Mouse (Mus musculus) stomach, embryonic 15.5 days (tissue): ENCODE results near the gene Tnfrsf25. TPM values are rescaled to one million over a fixed set of nuclear protein-coding genes. Genes with fewer than 3 reads are reported as not detected.
A peak's percentile ranks its signal among the peaks of the same experiment; 100 is the strongest.

Source experiments
- ATAC-seq: fragments of 200-750 bp; cut with Nextera tagmentation; 2 replicates; pipeline ENCODE4 v1.8.0; 2017; ENCODE audit warnings: low read depth, moderate number of reproducible peaks, moderate TSS enrichment; ENCODE audit not compliant: insufficient read depth, low FRiP score
- H3K27ac ChIP-seq: fragments of 300-500 bp; sonication (generic); 2 replicates; pipeline ENCODE4 v1.5.1; 2015; ENCODE audit warnings: mild to moderate bottlenecking, inconsistent platforms
- H3K27me3 ChIP-seq: fragments of 300-500 bp; sonication (generic); replicated peaks from 2 replicates; pipeline ENCODE4 v1.6.1; 2015; ENCODE audit warnings: inconsistent platforms
- H3K36me3 ChIP-seq: fragments of 300-500 bp; sonication (generic); 2 replicates; pipeline ENCODE4 v1.6.1; 2015; ENCODE audit warnings: inconsistent platforms
- H3K4me1 ChIP-seq: fragments of 300-500 bp; sonication (generic); 2 replicates; pipeline ENCODE4 v1.6.1; 2015; ENCODE audit warnings: inconsistent platforms
- H3K4me2 ChIP-seq: fragments of 300-500 bp; sonication (generic); 2 replicates; pipeline ENCODE4 v1.6.1; 2015; ENCODE audit warnings: mild to moderate bottlenecking, inconsistent platforms
- H3K4me3 ChIP-seq: fragments of 300-500 bp; sonication (generic); replicated peaks from 2 replicates; pipeline ENCODE4 v1.5.1; 2015; ENCODE audit warnings: inconsistent platforms
- H3K9ac ChIP-seq: fragments of 300-500 bp; sonication (generic); 2 replicates; pipeline ENCODE4 v1.6.1; 2015; ENCODE audit warnings: inconsistent platforms
- H3K9me3 ChIP-seq: fragments of 300-500 bp; sonication (generic); 2 replicates; pipeline ENCODE4 v1.6.1; 2016; ENCODE audit warnings: inconsistent platforms
- WGBS: fragments of 180-500 bp; shearing (Covaris S2); methylation state at CpG from one replicate; pipeline ENCODE4 v1.1.7; 2015; 5-methylcytosine and 5-hydroxymethylcytosine counted together
- polyA plus RNA-seq: library from polyadenylated mRNA; unstranded; fragments of >200 nt; fragmentation: Nextera tagmentation; extraction: Ambion mirVana; gene quantifications from 2 replicates; pipeline ENCODE4 v1.2.1, GENCODE M21; 2015

Gene Tnfrsf25
- polyA plus RNA-seq, 1 experiment from 2014 or later, result 1.4 TPM

DNA sequence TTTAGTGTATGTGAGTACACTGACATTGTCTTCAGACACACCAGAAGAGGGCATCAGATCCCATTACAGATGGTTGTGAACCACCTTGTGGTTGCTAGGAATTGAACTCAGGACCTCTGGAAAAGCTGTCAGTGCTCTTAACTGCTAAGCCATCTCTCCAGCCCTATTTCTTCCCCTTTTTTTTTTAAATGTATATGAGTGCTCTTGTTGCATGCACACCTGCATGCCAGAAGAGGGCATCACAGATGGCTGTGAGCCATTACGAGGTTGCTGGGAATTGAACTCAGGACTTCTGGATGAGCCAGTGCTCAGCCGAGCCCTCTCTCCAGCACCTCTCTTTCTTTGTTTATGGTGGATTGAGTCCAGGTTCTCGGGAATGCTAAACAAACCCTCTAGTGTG lies 6.2 kb upstream of the Tnfrsf25 start:
- no peak for ATAC-seq
- Histone ChIP-seq H3K9me3 (no peaks in the 10 kb centered on the region), H3K36me3 (peaks cover 26% of the 10 kb centered on the region; the same call in 1 of the 2 replicates), H3K4me1 (peaks cover 16% of the 10 kb centered on the region), H3K4me3 (no peak overlapping the region), H3K27ac (no peak overlapping the region), H3K27me3 (no peaks in the 10 kb centered on the region; the same call in 1 of the 2 replicates), H3K9ac (no peak overlapping the region), H3K4me2 (no peak overlapping the region)
- WGBS, result 71% methylated on average over 3 of the region's 3 CpGs

DNA sequence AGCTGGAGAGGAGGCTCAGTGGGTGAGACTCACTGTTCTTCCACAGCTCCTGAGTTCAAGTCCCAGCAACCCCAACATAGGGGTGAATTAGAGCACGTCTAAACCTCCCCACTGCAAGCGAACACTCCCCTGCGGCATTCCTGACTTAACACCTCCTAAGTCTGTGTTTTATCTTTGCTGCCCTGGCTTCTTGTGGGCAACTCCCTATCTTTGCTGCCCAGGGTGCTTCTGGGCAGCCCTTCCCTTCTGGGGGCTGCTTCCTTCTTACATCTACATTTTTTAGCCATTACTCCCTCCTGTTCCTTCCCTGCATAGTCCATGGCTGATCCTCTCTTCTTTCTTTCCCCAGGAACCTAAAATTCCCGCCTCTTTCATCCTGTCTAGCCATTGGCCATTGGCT lies 5.0 kb upstream of the Tnfrsf25 start:
- H3K9me3 ChIP-seq, result no peaks in the 10 kb centered on the region
- H3K4me3 ChIP-seq, result no peak overlapping the region
- H3K4me1 ChIP-seq, result peaks cover 26% of the 10 kb centered on the region
- no peak overlapping the region for H3K4me2 ChIP-seq
- H3K27ac ChIP-seq, result no peak overlapping the region
- H3K27me3 ChIP-seq, result peaks cover 5% of the 10 kb centered on the region; the same call in 1 of the 2 replicates
- H3K36me3 ChIP-seq, result peaks cover 26% of the 10 kb centered on the region; the same call in 1 of the 2 replicates
- no peak overlapping the region for H3K9ac ChIP-seq
- ATAC-seq, result no peak
- WGBS, result 73% methylated on average over 4 of the region's 4 CpGs

DNA sequence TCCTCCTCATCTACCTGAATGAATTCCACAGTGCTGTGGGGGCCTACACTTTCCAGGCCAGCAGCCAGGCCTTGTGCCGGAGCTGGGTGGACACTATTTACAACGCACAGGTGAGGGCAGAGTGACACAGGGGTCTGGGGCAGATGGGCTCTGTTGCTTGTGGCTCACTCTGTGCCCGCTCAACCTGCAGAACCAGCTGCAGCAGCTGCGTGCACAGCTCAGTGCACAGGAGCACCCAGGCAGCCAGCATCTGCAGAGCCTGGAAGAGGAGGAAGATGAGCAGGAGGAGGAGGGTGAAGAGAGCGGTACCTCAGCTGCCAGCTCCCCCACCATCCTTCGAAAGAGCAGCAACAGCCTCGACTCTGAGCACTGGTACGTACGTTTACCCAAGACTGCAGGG lies 3.4 kb upstream of the Tnfrsf25 start:
- H3K9me3 ChIP-seq, result no peaks in the 10 kb centered on the region
- peaks cover 22% of the 10 kb centered on the region; the same call in 1 of the 2 replicates for H3K36me3 ChIP-seq
- H3K4me3 ChIP-seq, result no peak overlapping the region
- H3K9ac ChIP-seq, result no peak overlapping the region
- no peak overlapping the region for H3K4me2 ChIP-seq
- H3K4me1 ChIP-seq, result peaks cover 35% of the 10 kb centered on the region
- no peak overlapping the region for H3K27ac ChIP-seq
- WGBS, result 77% methylated on average over 9 of the region's 9 CpGs
- peaks cover 15% of the 10 kb centered on the region; the same call in 1 of the 2 replicates for H3K27me3 ChIP-seq
- no peak for ATAC-seq

DNA sequence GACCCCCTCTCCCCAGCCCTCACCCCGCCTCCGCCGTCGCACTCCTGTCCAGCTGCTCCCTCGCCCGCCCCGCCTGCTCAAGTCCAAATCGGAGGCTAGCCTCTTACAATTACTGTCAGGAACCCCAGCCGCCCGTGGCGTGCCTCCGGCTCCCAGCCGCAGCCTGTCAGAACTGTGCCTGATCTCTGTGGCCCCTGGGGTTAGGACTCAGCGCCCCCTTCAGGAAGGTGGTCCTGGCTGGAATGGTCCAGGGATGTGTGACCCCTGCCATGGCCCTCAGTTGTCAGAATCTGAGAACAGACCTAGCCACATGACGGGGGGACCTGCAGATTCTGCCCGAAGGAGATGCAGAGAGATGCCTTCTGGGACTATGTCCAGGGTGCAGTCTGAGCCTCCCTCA lies 1.7 kb upstream of the Tnfrsf25 start:
- no peak overlapping the region for H3K4me3 ChIP-seq
- H3K4me2 ChIP-seq, result no peak overlapping the region
- H3K9me3 ChIP-seq, result no peaks in the 10 kb centered on the region
- H3K4me1 ChIP-seq, result peaks cover 25% of the 10 kb centered on the region
- H3K27me3 ChIP-seq, result peaks cover 32% of the 10 kb centered on the region
- 76% methylated on average over 16 of the region's 16 CpGs for WGBS
- H3K27ac ChIP-seq, result no peak overlapping the region
- ATAC-seq, result no peak
- H3K36me3 ChIP-seq, result peaks cover 19% of the 10 kb centered on the region; the same call in 1 of the 2 replicates
- no peak overlapping the region for H3K9ac ChIP-seq

DNA sequence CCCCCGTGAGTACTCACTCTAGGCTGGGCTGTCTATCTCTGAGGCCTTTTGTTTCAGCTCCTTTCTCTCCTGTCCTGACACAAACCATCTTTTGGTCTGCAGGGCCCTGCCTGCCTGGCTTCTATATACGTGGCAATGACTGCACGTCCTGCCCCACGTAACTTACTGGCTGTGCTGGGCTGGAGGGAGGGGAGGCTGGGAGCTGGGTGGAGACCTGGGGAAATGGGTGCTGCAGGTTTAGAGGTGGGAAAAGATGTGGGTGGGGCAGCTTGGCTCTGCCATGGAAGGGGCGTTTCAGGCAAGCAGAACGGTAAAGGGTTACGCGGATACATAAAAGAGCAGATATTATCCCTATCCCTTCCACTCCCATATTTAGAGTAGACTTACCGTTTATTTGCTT lies 1.8 kb downstream of the Tnfrsf25 start:
- Histone ChIP-seq H3K4me2 (no peak overlapping the region), H3K27me3 (peaks cover 62% of the 10 kb centered on the region), H3K9ac (no peak overlapping the region), H3K4me1 (peaks cover 47% of the 10 kb centered on the region), H3K36me3 (peaks cover 11% of the 10 kb centered on the region; the same call in 1 of the 2 replicates), H3K9me3 (no peaks in the 10 kb centered on the region), H3K4me3 (no peak overlapping the region), H3K27ac (no peak overlapping the region)
- WGBS, result 59% methylated on average over 9 of the region's 9 CpGs
- ATAC-seq, result peak; percentile 64

DNA sequence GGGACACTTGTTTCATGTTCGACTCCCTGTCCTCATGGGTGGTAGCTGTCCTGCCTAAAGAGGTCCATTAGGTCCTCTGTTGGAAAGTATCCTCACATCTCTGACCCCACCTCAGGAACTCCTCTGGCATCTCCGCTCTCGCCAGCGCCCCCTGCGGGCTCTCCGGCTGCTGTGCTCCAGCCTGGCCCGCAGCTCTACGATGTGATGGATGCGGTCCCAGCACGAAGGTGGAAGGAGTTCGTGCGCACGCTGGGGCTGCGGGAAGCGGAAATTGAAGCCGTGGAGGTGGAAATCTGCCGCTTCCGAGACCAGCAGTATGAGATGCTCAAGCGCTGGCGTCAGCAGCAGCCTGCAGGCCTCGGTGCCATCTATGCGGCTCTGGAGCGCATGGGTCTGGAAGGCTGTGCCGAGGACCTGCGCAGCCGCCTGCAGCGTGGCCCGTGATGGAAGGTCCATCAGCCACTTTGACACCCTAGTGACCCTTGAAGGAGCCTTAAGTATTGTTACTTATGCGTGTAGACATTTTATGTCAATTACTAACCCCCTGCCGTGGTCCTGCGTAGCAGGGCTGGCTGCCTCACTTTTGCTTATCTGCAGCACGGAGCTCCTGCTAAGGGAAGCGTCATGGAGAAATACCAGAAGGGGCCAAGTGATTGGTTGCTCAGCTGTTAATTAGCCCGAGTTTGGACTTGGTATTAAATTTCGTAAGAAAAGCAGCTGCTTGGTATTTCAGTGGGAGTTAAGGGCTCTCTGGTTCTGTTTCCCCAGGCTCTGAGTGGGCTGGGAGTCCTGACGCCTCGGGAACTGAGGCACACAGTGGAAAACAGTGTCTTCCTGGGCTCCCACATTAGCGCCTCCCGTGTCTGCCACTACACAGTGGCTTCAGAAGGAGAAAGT lies 3.9 kb downstream of the Tnfrsf25 start:
- H3K4me1 ChIP-seq, result peaks cover 47% of the 10 kb centered on the region

DNA sequence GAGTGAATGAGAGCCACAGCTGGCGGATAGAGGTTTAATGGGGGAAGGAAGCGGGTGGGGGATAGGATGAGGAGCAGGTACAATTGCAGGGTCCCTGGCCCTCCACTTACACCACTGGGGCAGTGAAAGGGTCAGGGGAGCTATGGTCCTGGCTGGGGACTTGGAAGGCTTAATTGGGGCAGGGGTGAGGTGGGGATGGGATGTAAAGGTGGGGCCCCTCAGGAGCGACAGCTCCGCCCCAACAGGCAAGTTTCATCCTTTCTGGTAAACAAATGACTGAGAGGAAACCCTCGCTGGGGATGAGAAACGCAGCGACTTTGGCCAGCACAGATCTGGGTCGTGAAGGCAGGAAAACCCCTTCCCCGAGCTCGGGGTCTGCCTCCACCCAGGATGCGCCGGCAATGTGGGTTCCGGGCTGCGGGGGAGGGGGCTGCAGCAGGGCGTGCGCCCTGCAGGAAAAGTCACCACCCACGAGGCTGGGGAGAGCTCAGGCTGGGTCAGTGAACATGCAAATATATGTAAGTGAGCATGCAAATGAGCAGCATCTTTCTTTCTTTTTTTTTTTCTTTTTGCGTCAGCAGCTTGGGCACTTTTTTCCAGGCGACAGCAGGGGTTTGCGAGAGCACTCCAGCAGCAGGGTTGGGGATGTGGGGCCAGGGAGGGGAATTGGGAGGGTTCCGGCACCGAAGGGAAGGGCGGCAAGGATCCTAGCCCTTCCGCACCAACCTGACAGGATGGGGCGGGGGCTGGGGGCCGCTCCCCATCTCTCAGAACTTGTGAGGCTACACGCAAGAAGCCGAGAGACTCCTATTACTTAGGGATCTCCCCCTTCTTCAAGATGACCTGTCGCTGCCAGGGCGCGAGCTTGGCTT lies 4.8 kb downstream of the Tnfrsf25 start:
- no peak overlapping the region for H3K9ac ChIP-seq
- peaks cover 85% of the 10 kb centered on the region for H3K27me3 ChIP-seq
- no peak for ATAC-seq
- 3% methylated on average over 31 of the region's 31 CpGs for WGBS
- peak overlapping the region; percentile 13; the same call in 1 of the 2 replicates for H3K4me3 ChIP-seq
- no peaks in the 10 kb centered on the region for H3K36me3 ChIP-seq
- H3K9me3 ChIP-seq, result no peaks in the 10 kb centered on the region
- peaks cover 44% of the 10 kb centered on the region for H3K4me1 ChIP-seq
- peak overlapping the region; percentile 41 for H3K4me2 ChIP-seq
- no peak overlapping the region for H3K27ac ChIP-seq

More for the DNA sequence above, 3.9 kb downstream of the Tnfrsf25 start:
- Histone ChIP-seq H3K9me3 (no peaks in the 10 kb centered on the region), H3K4me2 (peak overlapping the region; percentile 41), H3K36me3 (no peaks in the 10 kb centered on the region), H3K9ac (no peak overlapping the region), H3K4me3 (peak overlapping the region; percentile 5; the same call in 1 of the 2 replicates), H3K27me3 (peaks cover 82% of the 10 kb centered on the region), H3K27ac (no peak overlapping the region)
- ATAC-seq, result no peak
- 10% methylated on average over 39 of the region's 39 CpGs for WGBS

DNA sequence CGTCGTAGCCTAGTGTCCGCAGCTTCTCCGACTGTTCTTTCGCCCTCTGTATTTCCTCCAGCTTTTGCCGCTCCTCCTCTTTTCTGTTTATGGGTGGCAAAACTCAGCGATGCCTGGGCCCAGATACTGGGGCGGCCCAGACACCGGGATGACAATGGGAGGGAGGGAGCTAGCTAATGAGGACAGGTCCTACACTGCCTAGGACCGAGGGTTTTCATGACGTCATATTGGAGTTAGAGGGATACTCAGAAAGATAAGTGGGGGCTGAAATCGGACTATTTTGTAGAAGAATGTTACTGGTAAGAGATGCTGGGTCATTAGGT lies 5.4 kb downstream of the Tnfrsf25 start:
- Histone ChIP-seq H3K27ac (no peak overlapping the region), H3K27me3 (peaks cover 90% of the 10 kb centered on the region), H3K4me2 (peak overlapping the region; percentile 41), H3K4me3 (peak overlapping the region; percentile 13; the same call in 1 of the 2 replicates), H3K9me3 (no peaks in the 10 kb centered on the region), H3K36me3 (no peaks in the 10 kb centered on the region), H3K9ac (no peak overlapping the region), H3K4me1 (peaks cover 44% of the 10 kb centered on the region)
- no peak for ATAC-seq
- WGBS, result 4% methylated on average over 12 of the region's 12 CpGs

DNA sequence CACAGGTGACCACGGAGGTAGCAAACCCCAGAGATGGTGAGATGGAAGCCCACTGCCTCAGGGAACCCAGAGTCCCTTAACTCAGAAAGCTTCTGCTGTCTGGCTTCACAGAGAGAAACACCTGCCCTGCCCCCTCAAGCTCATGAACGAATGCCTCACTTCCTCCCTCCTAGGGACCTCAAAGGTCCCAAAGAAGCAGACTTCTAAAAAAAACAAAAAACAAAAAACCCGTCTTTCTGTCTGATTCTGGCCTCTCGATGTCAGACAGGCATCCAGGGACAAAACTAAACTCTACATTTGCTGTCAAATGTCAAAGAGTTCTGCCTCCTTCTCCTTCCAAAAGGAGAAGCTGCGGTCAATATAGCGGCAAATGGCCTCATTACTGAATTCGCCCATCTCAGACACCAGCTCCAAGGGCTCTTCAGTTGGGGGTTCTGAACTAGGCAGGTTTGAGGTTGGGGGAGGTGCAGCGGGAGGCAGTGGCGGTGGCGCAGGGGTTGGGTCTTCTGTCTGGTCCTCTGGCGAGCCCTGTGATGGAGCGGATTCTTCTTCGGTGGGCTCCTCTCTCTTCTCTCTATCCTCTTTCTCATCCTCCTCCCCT lies 8.7 kb downstream of the Tnfrsf25 start:
- peaks cover 35% of the 10 kb centered on the region for H3K4me1 ChIP-seq

DNA sequence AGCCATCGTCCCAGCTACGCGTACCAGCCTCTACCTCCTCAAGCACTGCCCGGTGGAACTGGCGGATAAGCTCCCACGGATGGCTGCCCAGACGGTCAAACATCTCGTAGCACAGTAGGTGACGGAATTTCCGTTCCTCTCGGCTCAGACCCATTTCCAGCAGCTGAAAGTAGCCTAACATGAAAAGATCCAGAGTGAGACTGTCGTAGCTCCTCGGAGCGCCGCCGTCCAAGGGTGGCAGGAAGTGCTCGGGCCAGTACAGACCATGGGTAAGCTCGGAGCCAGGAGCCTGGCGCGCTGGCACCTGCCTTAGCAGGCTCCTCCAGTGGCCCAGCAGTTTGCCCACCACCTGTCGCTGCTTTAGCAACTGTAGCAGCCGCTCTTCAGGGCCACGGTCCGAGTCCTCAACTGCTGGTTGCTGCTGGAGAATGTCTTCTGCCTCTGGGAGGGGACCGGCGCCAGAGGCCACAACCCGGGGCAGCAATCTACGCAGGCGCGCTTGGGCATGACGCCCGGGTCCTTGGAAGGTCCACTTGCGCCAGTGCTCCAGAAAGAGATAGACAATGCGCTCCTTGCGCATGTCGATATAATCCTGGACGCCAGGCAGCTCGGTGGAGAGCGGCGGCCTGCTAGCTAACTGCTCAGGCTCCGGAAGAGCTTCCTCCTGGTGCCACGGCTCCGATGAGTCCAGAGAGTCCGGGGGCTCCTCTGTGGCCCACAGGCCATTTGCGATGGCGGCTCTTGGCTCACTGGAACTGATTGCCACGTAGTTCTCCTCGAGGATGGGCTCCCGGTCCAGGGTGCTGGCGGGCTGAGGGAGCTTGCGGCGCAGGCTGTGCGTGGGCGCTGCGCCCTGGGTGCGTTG lies 9.7 kb downstream of the Tnfrsf25 start:
- H3K9ac ChIP-seq, result no peak overlapping the region
- peaks cover 93% of the 10 kb centered on the region for H3K27me3 ChIP-seq
- peaks cover 35% of the 10 kb centered on the region for H3K4me1 ChIP-seq
- no peaks in the 10 kb centered on the region for H3K36me3 ChIP-seq
- WGBS, result 24% methylated on average over 56 of the region's 56 CpGs
- H3K4me2 ChIP-seq, result peak overlapping the region; percentile 37
- H3K9me3 ChIP-seq, result no peaks in the 10 kb centered on the region
- no peak overlapping the region for H3K27ac ChIP-seq
- no peak for ATAC-seq
- H3K4me3 ChIP-seq, result peak overlapping the region; percentile 18

More for the DNA sequence above, 8.7 kb downstream of the Tnfrsf25 start:
- Histone ChIP-seq H3K4me3 (no peak overlapping the region), H3K36me3 (no peaks in the 10 kb centered on the region), H3K9me3 (no peaks in the 10 kb centered on the region), H3K9ac (no peak overlapping the region), H3K27me3 (peaks cover 93% of the 10 kb centered on the region), H3K4me2 (no peak overlapping the region), H3K27ac (no peak overlapping the region)
- ATAC-seq, result no peak
- WGBS, result 30% methylated on average over 13 of the region's 13 CpGs
